Mouse (Mus musculus) activated CD4-positive, CD25-positive, alpha-beta regulatory T cell (primary cell): ENCODE data around the gene Stac. TPM values are rescaled to one million over a fixed set of nuclear protein-coding genes. Genes with fewer than 3 reads are reported as not detected.

ENCODE experiments used
- polyA plus RNA-seq, 2 experiments: library from polyadenylated mRNA; unstranded; fragments of 100-300 nt; shearing (Covaris generic); gene quantifications; one replicate each; pipeline ENCODE4 v1.2.1; 2017

The Stac gene
- polyA plus RNA-seq = not detected

GRCm38 (mm10) chr9:111689680-111690483 is at the start of gene Stac:
Gene Stac (minus strand): TSS chr9:111690348.

